Mouse (Mus musculus) stomach, embryonic 14.5 days (tissue): ENCODE measurements around the gene Vmn2r85. TPM values are rescaled to one million over a fixed set of nuclear protein-coding genes. Genes with fewer than 3 reads are reported as not detected.

Experiments
- polyA plus RNA-seq: library from polyadenylated mRNA; unstranded; fragments of >200 nt; fragmentation: Nextera tagmentation; extraction: Ambion mirVana; gene quantifications from 2 replicates; pipeline ENCODE4 v1.2.1, GENCODE M21; 2014

The Vmn2r85 gene
- polyA plus RNA-seq, 1 experiment from 2014 or later, result not detected

Other genes starting within 250 kb of the Vmn2r85 start
- not detected in 2 replicates for gene Olfr826, start 245.5 kb downstream of the Vmn2r85 start, polyA plus RNA-seq
- not detected in 2 replicates for gene Olfr827, start 215.3 kb downstream of the Vmn2r85 start, polyA plus RNA-seq
- gene Neurod4, start 149.5 kb downstream of the Vmn2r85 start, polyA plus RNA-seq, result 0.14 TPM in 1 of 2 replicates, not detected in the other
- gene Tespa1, start 106.8 kb downstream of the Vmn2r85 start, polyA plus RNA-seq, result 0.25 and 0.29 TPM in 2 replicates
- gene Vmn2r84, start 35.4 kb downstream of the Vmn2r85 start, polyA plus RNA-seq, result not detected in 2 replicates
- not detected in 2 replicates for gene Vmn2r86, start 26.3 kb upstream of the Vmn2r85 start, polyA plus RNA-seq
- 0.07 and 0.17 TPM in 2 replicates for gene Vmn2r87, start 67.7 kb upstream of the Vmn2r85 start, polyA plus RNA-seq